Mouse (Mus musculus) gastrocnemius, adult 18-20 months (tissue): ENCODE measurements around the gene Ipo5. TPM values are rescaled to one million over a fixed set of nuclear protein-coding genes. Genes with fewer than 3 reads are reported as not detected.

Source experiments
- DNase-seq: peaks from one replicate; pipeline ENCODE4 v3.0.0; 2021; ENCODE audit warnings: low spot score
- long read RNA-seq, 2 experiments: library from polyadenylated mRNA; stranded (forward); transcript quantifications; one replicate each; pipeline ENCODE4 v2.0.0; 2021
- total RNA-seq, 2 experiments: library from RNA; stranded (reverse); gene quantifications; 2 replicates each; pipeline ENCODE4 v1.2.3; 2021

The Ipo5 gene
- total RNA-seq, result 100 to 1,000 TPM; 115 to 124 TPM
- long read RNA-seq, experiment 1, full-length matches to known transcripts, result 114 of 134 reads
- long read RNA-seq, experiment 1, partial matches to known transcripts, result 19 of 134 reads
- long read RNA-seq, experiment 1, other reads (novel, unspliced or antisense), result 1 of 134 reads
- long read RNA-seq, experiment 2, full-length matches to known transcripts, result 79 of 113 reads
- long read RNA-seq, experiment 2, partial matches to known transcripts, result 20 of 113 reads
- long read RNA-seq, experiment 2, other reads (novel, unspliced or antisense), result 14 of 113 reads

DNA sequence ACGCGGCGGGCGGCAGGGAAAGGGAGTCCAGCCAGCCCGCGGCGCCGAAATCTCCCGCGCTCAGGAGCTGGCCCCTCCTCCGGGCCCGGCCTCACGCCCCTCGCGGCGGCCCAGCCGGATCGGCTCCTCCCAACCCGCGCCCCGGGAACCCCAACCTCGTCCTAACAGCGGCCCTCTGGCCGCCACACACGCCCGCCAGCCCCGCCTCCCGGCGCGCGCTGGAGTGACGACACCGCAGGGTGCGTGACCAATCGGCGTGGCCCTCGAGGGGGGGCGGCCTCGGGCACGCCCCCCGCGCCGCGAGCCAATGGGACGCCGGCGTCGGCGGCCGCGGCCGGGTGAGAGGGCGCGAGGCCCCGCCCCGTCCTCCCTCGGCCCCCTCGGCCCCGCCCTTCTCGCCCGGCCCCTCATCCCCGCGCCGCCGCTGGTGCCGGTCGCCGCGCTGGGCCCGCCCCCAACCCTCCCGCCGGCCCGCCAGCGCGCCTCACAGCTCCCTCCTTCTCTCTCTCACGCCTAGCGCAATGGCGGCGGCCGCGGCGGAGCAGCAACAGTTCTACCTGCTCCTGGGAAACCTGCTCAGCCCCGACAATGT, at the start of gene Ipo5:
Gene Ipo5 (plus strand): TSS at position 492 of the 592 bp plus-strand sequence.
- peak; percentile 94 for DNase-seq

DNA sequence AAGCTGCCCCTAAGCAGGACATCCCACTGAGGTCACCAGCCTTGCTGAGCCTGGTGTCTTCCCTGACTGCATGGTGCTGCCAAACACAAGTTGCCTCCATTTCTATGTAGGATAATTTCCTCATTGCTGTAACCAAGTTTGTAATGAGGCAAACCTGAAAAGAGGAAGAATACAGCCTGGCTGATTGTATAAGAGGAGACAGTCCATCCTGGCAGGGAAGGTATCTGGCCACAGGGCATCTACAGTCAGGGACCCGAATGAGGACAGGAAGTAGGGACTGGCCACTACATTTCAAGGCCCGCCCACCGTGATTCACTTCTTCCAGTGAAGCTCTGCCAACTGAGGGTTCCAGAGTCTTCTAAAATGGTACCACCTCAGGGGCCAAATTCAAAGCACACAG, 47.8 kb upstream of the Ipo5 start:
- no peak for DNase-seq

DNA sequence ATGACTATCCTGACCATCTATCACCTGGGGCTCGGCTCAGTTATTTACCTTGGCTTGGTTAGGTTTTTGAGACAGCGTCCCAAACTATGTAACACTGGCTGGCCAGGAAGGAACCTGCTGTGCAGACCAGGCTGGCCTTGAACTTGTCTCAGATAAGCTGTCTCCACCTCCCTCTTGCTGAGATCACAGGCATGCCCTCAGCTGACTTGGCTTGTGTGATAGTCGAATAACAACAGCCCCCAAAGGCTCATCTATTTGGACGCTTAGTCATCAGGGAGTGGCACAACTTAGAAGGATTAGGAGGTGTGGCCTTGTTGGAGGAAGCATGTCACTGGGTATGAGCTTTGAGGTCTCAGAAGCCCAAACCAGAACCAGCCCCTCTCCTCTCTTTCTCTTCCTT, 46.1 kb upstream of the Ipo5 start:
- no peak for DNase-seq

DNA sequence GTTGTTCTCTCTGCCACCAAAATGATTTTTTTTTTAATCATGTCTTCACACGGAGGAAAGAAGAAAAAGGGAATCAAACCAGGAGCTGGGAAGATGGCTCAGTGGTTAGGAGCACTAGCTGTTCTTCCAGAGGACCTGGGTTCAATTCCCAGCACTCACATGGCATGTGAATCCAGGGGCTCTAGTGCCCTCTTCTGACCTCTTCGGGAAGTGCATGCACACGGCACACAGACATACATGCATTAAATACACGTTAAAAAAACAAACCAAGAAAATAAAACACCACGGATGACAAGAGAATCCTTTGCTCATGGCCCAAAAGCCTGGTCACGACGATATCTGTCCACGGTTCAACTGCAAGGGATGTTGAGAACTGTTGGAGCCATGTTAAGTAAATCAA, 44.5 kb upstream of the Ipo5 start:
- DNase-seq, result no peak

DNA sequence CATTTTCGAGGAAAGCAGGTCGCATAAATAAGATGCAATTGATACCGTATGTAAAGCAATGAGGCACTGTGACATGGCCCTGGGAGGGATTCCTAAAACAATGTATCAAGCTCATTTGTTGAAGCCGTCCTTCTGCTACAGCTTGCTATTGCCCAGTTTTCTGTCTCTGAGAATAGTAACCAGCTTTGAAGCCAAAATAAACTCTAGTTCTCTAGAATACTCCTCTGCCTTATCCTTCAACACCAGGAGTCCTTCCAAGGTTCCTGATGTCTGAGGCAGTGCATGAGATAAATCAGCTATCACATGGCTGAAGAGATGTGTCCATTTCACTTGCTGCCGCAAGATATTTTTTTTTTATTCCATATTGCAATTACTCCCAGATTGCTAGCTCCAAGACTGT, 43.9 kb upstream of the Ipo5 start:
- DNase-seq, result no peak

DNA sequence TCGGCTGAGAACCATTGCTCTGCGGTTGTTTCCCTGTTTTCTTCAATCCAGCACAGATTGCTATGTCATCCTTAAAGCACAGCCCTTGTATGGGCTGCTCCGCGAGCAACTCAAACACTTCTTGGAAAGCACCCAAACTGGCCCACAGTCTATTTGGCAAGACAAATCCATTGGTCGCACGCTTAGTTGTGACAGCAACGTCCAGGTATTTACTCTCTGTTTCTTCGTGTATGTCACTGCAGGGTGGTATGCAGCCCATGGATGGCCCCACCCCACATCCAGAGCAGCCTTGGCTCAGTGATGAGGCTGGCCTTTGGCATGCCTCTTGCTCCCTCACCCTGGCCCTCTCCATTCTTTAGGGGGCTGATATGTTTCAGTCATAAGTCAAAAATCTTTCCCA, 42.5 kb upstream of the Ipo5 start:
- DNase-seq, result peak; percentile 31

DNA sequence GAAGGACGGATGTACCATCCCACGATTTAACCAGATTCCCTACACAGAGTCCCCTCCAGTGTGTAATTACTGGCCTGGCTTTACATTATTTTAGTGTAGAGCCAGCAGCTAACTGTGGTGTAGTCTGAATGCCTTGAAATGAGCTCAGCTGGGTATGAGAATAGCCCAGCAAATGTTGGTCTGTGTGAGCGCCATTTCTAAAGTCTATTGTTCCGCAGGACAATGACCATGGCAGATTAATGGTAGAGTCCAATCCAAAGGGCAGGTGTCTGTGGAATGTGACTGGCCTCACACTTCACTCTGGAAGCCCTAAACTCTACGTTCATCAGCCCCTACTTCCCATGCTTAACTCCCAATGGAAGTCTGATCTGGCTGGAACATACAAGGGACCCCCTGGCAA, 40.3 kb upstream of the Ipo5 start:
- no peak for DNase-seq

DNA sequence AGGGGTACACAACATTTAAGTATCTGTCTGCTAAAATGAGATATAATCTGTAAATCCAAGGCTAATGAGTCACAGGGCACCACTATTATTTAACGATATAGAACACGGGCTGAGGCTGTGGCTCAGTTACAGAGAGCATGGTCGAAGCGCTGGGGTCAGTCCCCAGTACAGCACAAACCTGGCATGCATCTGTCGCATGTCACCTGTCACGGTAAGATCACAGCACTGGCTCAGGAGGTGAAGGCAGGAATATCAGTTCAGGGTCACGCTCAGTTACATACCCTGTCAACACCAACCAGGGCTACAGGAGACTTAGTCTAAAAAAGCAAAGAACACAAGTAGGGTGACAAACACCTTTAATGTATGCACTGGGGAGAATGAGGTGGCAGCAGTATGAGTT, 36.6 kb upstream of the Ipo5 start:
- DNase-seq, result no peak

DNA sequence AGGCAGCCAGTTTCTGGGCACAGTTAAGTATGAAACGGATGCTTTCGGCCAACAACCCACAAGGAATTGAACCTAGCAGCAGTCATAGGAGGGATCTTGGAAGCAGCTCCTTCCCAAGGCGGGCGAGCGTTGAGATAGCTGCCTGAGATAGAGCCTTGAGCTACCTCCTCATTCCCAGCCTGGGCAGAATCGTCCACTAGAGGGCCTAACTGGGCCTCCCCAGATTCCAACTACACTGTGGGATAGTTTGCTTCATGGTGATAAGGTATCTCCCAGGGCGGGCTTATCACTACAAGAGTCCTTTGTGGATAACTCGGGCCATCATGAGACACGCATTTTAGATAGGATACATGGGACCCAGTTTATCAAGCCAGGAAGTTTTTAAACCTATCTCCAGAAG, 35.9 kb upstream of the Ipo5 start:
- DNase-seq, result no peak

DNA sequence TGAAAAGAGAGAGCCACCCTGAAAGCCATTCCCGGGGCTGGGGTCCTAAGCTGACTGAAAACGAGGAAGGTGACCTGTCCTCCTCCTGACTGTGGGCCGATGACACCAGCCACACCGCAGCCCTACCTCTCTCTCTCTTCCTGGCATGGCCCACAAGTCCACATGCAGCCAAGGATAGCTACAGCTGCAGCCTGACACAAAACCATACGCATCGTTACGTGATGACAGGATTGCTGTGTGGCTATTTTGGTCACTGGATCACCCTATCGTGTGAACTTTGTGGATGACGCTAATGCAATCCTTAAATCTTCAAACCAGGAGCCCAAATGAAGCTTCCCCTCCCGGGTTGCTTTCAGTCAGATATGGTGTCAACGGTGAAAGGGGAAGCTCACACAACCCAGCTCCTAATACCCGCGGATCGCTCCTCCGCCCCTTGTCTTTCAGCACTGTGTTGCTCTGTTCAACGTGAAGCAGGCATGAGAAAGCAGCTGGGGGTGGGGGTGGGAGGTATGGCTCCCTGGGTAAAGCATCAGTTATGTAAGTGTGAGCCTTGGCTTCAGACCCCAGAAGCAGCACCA, 35.1 kb upstream of the Ipo5 start:
- DNase-seq, result no peak

DNA sequence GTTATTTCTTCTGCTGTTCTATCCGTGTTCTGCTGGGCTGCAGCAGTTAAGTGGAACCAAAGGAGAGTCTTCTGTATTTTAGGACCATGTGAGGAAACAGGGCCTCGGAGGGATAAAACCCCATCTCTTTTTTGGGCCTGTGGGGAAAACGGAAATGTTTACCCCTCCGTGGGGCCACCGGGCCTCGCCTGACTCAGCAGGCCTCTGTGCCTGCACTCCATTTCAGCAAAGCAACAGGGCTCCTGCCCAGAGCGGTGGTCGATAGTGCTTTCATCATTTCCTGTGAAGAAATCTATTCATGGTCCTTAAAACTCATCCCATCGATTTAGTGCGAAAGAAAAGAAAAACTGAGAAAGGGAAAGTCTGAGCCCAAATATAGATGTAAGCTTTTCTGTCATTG, 33.9 kb upstream of the Ipo5 start:
- DNase-seq, result no peak

DNA sequence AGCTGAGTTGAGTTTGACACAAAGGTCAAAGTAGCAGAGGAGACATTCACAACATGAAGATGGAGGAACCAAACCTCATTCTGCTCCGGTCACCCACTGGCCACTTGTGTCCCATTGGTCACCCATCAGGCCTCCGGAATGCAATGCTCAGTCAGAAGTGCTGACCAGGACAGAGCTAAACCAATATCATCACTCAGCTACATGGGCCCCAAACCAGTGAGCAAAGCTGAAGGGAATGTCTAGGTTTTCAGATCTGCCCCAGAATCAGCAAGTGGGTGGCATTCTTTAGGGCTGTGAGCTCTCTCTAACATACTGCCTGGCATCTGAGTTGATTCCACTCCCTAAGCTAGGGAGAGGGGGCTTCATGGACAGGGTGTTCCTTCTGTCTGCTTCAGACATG, 32.0 kb upstream of the Ipo5 start:
- no peak for DNase-seq

DNA sequence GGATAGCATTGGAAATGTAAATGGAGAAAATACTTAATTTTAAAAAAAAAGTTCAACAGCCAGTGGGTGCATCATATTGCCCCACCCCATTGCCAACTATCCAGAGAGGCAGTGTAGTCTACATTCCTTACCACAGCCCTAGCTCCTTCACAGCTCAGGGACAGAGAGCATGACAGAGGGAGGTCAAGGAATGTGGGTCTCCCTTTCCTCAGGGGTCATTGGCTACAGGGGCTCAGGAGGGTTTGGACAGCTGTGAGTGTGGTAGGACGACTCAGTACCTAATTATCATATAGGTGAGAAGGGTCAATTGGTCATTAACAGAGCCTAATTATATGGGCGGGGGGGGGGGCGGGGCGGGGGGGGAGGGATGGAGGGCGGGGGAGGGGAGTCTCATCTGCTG, 30.4 kb upstream of the Ipo5 start:
- no peak for DNase-seq

DNA sequence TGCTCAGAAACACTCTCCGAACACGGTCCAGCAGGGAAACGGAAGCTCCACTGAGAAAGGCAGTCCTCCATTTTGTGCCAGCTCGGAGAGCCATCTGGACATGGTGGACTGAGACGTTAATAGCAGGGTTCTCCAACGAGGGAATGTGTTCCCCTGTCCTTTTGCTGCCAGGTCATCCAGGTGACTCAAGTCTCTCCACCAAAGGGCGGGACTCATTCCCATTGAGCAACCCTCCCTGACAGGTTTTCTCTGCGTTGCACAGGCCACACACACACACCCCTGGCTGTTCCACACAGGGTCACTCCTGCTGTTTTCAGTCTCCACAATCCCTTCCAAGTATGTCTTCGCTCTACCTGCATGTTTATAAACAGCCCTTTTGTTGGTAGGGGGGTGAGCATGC, 30.0 kb upstream of the Ipo5 start:
- no peak for DNase-seq

DNA sequence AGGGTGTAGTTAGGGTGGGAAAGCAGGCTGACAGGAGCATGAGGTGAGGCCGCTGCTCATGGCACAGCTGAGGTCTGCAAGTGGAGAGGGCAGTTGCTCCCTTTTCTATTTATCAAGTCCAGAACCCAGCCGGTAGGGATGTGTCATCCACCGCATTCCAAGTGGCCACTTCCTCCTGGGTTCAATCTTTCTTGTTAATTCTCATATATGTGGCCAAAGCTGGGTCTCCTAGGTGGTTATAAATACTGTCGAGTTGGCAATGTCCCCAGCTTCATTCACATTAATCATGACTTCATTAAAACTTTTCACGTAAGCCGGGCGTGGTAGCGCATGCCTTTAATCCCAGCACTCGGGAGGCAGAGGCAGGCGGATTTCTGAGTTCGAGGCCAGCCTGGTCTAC, 22.3 kb upstream of the Ipo5 start:
- no peak for DNase-seq

DNA sequence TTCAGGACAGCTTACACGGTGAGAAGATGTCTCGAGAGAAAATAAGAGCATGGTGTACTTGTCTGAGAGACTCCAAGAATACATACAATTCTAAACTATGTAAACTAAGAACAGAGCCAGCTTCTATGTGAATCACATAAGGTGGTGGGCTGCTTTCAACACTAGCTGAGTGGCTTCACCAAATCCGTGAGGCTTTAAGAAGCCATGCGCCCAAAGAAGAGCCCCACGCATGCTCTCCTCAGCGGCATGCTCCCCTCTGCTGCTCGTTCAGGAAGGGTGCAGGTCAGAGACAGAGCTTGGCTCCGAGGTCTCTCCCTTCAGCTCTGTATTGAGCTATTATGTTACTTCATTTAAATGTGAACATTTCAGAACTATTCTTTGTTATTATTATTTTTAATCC, 18.7 kb upstream of the Ipo5 start:
- no peak for DNase-seq

DNA sequence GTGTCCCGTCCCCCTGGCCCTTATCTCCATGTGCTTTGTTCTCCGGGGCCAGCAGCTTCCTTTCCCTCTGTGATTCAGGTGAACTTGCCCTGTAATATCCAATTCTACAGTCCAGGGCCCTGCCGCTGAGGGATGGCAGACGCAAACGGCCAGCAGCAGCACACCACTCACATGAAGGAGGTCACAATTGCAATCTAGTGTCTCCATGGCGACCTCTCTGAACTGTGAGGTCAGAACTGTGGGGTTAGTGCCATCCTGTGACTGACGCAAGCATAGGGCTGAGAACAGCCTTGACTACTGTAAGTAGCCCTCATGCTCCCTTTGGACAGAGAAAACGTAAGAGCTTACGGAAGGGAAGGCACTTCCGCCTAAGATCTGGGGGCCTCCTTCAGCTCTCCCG, 14.4 kb upstream of the Ipo5 start:
- no peak for DNase-seq

DNA sequence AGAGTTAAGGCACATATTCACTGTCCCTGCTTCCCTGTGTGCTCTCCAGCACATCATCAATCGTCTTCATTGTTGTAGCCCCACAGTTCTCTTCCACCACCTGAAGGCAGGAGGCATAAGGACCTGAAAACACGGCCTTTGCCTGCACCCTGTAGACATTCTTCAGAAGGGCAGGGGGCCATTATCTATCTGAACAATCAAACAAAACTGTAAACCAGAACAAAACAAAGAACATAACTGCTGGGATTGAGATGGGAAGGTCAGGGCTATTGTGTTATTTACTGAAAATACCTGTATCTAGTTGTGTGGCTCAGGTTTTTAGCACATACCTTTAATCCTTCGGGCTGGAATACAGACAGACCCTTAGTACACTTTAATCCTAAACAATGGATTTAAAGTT, 12.1 kb upstream of the Ipo5 start:
- DNase-seq, result no peak

DNA sequence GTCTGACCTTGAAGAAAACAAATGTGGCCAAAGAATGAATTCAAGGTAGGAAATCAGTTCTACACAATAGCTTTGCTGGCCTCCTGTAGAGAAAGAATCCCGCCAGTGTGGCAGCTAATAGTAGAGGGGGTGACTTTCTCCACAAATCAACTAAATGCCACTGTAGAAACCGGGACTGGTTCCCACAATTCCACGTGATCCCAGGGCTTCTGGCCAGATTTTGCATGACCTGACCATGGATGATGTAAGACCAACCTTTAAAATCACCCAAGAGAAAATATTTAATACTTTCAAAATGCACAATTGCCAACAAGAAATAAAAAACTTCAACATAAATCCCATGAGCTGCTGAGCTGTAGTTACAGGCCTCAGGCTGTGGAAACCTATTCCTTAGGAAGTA, 1.6 kb upstream of the Ipo5 start:
- DNase-seq, result no peak

DNA sequence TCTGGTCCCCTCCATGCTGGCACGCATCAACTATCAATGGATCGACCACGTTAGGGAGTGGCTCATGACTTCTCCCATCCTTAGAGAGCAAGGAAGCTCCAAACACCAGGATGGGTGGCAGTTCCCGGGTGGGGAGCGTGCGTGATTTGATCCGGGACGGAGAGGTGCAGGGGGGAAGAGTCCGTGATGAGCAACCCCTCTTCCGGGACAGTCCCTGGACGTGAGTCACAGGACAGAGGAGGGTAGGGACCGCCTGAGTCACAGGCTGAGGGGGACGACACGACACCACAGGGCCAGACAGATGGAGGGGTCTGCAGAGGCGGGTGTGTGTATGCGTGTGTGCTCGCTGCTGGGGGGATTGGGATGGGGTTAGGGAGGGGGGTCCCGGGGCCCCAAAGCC, 704 bp upstream of the Ipo5 start:
- peak; percentile 32 for DNase-seq

DNA sequence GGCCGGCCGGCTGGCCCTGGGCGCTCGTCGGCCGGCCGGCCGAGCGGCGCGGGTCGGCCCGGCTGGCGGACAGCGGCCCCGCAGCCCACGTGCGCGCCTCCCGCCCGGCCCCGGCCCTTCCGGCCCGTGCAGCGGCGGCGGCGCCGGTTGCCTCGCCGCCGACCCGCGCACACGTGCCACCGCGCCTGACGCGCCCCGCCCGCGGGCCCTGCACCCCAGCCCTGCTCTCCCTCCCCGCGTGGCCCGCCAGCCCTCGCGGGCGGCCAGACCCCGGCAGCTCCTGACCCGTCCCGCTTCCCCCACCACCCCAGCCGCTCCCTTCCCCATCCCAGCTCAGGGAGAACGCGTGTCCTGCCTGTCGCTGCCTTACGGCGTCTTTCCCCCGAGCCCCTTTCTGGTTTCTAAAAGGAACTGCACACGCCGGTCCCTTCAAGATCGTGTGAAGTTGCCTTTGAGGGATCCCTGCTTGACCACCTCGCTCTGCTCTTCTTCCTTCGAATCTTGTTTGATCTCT, 421 bp downstream of the Ipo5 start:
- DNase-seq, result peak; percentile 30

DNA sequence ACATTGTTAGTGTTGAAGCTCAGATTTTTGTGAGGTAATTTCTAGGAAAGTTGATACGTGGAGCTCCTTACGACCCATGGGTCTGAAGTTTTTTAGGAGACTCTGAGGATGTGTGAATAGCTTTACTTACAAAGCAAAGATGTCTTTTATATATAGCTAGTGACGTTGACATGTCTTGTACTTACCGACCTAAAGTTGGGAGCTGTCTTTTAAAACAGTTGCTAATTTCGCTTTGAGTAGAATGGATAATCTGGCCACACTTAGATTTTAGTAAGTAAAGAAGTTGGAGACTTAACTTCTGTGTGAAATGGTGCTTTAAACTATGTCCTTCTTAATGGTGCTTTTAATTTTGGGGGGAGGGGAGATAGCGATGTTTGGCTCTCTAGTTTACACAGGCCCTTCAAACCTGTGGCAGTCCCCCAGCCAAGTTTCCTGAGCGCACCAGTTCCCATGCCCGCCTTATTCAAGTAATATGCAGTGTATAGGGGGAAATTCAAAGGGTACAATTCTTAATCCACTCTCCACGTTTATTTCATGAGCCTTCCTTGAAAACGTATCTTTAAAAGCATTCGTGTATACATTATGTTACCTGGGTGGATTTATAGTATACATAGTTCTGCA, 1.2 kb downstream of the Ipo5 start:
- DNase-seq, result no peak

DNA sequence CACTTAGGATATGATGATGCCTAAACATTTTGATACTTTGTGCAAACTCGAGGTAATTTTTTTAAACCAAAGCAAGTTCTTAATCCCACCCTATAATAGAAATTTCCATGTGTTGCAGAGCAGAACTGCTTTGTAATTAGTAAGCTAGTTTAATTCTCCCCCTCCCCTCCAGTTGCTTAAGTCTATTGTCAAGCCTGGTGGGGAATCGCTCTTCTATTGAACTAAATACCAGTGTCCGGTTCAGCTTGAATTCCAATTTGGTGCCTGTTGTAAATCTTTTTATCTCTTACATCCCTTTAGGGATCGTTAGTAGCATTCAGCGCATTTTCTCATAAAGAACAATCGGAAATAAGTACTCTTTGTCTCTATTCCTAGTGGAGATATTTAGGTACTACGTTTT, 1.9 kb downstream of the Ipo5 start:
- no peak for DNase-seq
